Mouse (Mus musculus) CH12.LX (cell line): Measurements from ENCODE around the gene Tmem158.

Experiments used
- CHD2 ChIP-seq: IDR thresholded peaks from 2 replicates; pipeline ENCODE4 v1.6.1; 2011; ENCODE audit warnings: low read length, improper control_type of control experiment
- CTCF ChIP-seq, 2 experiments: IDR thresholded peaks in 1 of 2; conservative IDR thresholded peaks in 1 of 2; 2 replicates each; pipeline ENCODE4 v1.5.1; 2011 to 2012; ENCODE audit warnings: low read depth in 2 of 2, low read length in 2 of 2, improper control_type of control experiment in 1 of 2, inconsistent platforms in 1 of 2, mild to moderate bottlenecking in 1 of 2, moderate library complexity in 1 of 2
- ELF1 ChIP-seq: IDR thresholded peaks from 2 replicates; pipeline ENCODE4 v1.6.1; 2014; ENCODE audit warnings: low read depth, mild to moderate bottlenecking, inconsistent platforms, low read length, improper control_type of control experiment
- EP300 ChIP-seq: IDR thresholded peaks from 2 replicates; pipeline ENCODE4 v1.6.1; 2011; ENCODE audit warnings: low read length, improper control_type of control experiment
- ETS1 ChIP-seq: conservative IDR thresholded peaks from 2 replicates; pipeline ENCODE4 v1.6.1; 2012; ENCODE audit warnings: low read depth, mild to moderate bottlenecking, inconsistent platforms, low read length, improper control_type of control experiment, moderate library complexity
- MXI1 ChIP-seq: IDR thresholded peaks from 2 replicates; pipeline ENCODE4 v1.6.1; 2011; ENCODE audit warnings: mild to moderate bottlenecking, low read depth, low read length, improper control_type of control experiment
- NRF1 ChIP-seq: IDR thresholded peaks from 2 replicates; pipeline ENCODE4 v1.6.1; 2014; ENCODE audit warnings: low read depth, mild to moderate bottlenecking, inconsistent platforms, low read length, improper control_type of control experiment, moderate library complexity
- USF1 ChIP-seq: IDR thresholded peaks from 2 replicates; pipeline ENCODE4 v1.6.1; 2014; ENCODE audit warnings: low read depth, mild to moderate bottlenecking, inconsistent platforms, low read length, improper control_type of control experiment
- USF2 ChIP-seq: conservative IDR thresholded peaks from 2 replicates; pipeline ENCODE4 v1.6.1; 2011; ENCODE audit warnings: low read depth, low read length, improper control_type of control experiment
- ZC3H11A ChIP-seq: IDR thresholded peaks from 2 replicates; pipeline ENCODE4 v1.6.1; 2012; ENCODE audit warnings: low read depth, mild to moderate bottlenecking, inconsistent platforms, low read length, improper control_type of control experiment

DNA sequence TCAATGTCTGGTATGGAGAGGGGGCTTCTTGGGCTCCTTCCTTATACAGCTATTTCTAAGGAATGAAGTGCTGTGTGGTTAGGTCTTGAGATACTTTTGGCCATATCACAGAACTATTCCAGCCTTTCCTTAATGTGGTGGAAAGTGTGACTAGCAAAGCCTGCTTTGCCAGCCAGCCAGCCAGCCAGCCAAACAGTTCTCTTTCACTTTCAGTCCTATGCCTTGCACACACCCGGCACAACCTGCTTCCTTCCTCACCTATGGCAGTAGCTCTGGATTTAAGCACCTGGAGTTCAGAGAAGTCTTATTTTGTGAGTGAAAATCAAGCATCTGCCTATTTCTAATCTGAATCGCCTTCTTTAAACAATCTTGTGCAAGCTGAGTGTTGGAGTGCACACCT is 20.9 kb downstream of the Tmem158 start:
- TF ChIP-seq CTCF (conservative IDR thresholded peaks at IDR 0.05 in 1 of 2, IDR thresholded peaks at IDR 0.05 in 1 of 2; ENCODE audit: low read depth in 2 of 2, low read length in 2 of 2) (no peak), ZC3H11A (no peak), ELF1 (no peak), EP300 (peak; percentile 32; the same call in 1 of the 2 replicates), ETS1 (peak; percentile 49), MXI1 (no peak), CHD2 (no peak), NRF1 (no peak), USF2 (no peak), USF1 (no peak)
